In genomic region chr3:40761312-40761711, GRCm38 (mm10) we compare ENCODE assay signal across 33 mouse cellular contexts. TPM values are rescaled to one million over a fixed set of nuclear protein-coding genes. Genes with fewer than 3 reads are reported as not detected.
DNase-seq lines count a peak whose midpoint lies in the region; ATAC-seq and TF ChIP-seq lines count a peak whose summit lies in the region.
"Had no signal": no experiment of that assay in that cellular context is flagged by ENCODE, and none has a peak within 500 bp of the region (broad histone marks: within the 10 kb centered on the region; RNA-seq: fewer than 3 reads in every experiment).

No protein-coding gene starts in this region.

- no peaks in the 10 kb centered on the region; the same call in 1 of the 2 replicates for H3K36me3 ChIP-seq in lung, postnatal 0 days (ENCODE audit: insufficient read depth, low read length)
- H3K36me3 ChIP-seq in midbrain, embryonic 14.5 days (ENCODE audit: control insufficient read depth, insufficient read depth, low read length), result peaks cover 63% of the 10 kb centered on the region
- H3K36me3 ChIP-seq: limb, embryonic 10.5 days; limb, embryonic 15.5 days had no signal

- no peaks in the 10 kb centered on the region for H3K4me1 ChIP-seq in lung, postnatal 0 days (ENCODE audit: insufficient read depth, low read depth, low read length)
- no peaks in the 10 kb centered on the region for H3K4me1 ChIP-seq in midbrain, embryonic 14.5 days (ENCODE audit: control insufficient read depth, insufficient read depth, low read length)
- H3K4me1 ChIP-seq: heart, embryonic 12.5 days; limb, embryonic 10.5 days; limb, embryonic 15.5 days; liver, embryonic 13.5 days; midbrain, embryonic 13.5 days had no signal

- no peak overlapping the region for H3K4me3 ChIP-seq in lung, postnatal 0 days (ENCODE audit: low read depth, low read length)
- H3K4me3 ChIP-seq in midbrain, embryonic 14.5 days (replicated peaks; ENCODE audit: low read depth, low read length), result no peak overlapping the region
- H3K4me3 ChIP-seq: heart, embryonic 12.5 days; layer of hippocampus, adult 2 months; limb, embryonic 10.5 days; limb, embryonic 15.5 days; liver, embryonic 13.5 days; midbrain, embryonic 13.5 days had no signal

- no peak overlapping the region for H3K9ac ChIP-seq in lung, postnatal 0 days (replicated peaks; ENCODE audit: low read depth)
- no peak overlapping the region for H3K9ac ChIP-seq in midbrain, embryonic 14.5 days (replicated peaks; ENCODE audit: low read length)
- H3K9ac ChIP-seq: heart, embryonic 12.5 days; hindbrain, embryonic 14.5 days; limb, embryonic 15.5 days; liver, embryonic 13.5 days; midbrain, embryonic 13.5 days had no signal

- TF ChIP-seq EP300 in lung, postnatal 0 days (IDR thresholded peaks at IDR 0.05), result no peak

- no peak overlapping the region for H3K4me2 ChIP-seq in lung, postnatal 0 days (replicated peaks; ENCODE audit: low read depth, low read length)
- no peak overlapping the region for H3K4me2 ChIP-seq in midbrain, embryonic 14.5 days (ENCODE audit: low read length)
- H3K4me2 ChIP-seq: heart, embryonic 12.5 days; hindbrain, embryonic 14.5 days; limb, embryonic 15.5 days; liver, embryonic 13.5 days; midbrain, embryonic 13.5 days had no signal

- H3K9me3 ChIP-seq in lung, postnatal 0 days (ENCODE audit: low read length), result no peaks in the 10 kb centered on the region
- H3K9me3 ChIP-seq in midbrain, embryonic 14.5 days (ENCODE audit: control insufficient read depth, low read length), result no peaks in the 10 kb centered on the region
- H3K9me3 ChIP-seq: heart, embryonic 12.5 days; limb, embryonic 10.5 days; limb, embryonic 15.5 days; liver, embryonic 13.5 days; midbrain, embryonic 13.5 days had no signal

- 78% methylated on average over 2 of the region's 2 CpGs for WGBS in lung, postnatal 0 days
- 94% methylated on average over 2 of the region's 2 CpGs for WGBS in midbrain, embryonic 14.5 days

- no peaks in the 10 kb centered on the region for H3K27me3 ChIP-seq in lung, postnatal 0 days (replicated peaks; ENCODE audit: insufficient read depth, low read length)
- H3K27me3 ChIP-seq in midbrain, embryonic 14.5 days (ENCODE audit: control insufficient read depth, insufficient read depth, low read length), result no peaks in the 10 kb centered on the region
- H3K27me3 ChIP-seq: heart, embryonic 12.5 days; limb, embryonic 15.5 days; liver, embryonic 13.5 days; midbrain, embryonic 13.5 days had no signal

- DNase-seq in 3T3-L1 (ENCODE audit: low read depth, low spot score) (peak; percentile 93), NIH3T3 (ENCODE audit: low read depth) (peak; percentile 75)
- DNase-seq in CD4-positive, CD25-positive, alpha-beta regulatory T cell, adult 2 months (ENCODE audit: low read depth, low spot score), result peak; percentile 8
- DNase-seq in lung, postnatal 0 days (ENCODE audit: low spot score), result no peak
- DNase-seq in gastrocnemius, postnatal 36 days, result no peak
- DNase-seq in midbrain, embryonic 14.5 days, result no peak
- DNase-seq: adrenal gland, postnatal 25 days; cerebellum, adult 18-20 months; cerebellum, postnatal 10 days; gastrocnemius, postnatal 25 days; heart, adult 18-20 months; kidney, adult 18-20 months; kidney, postnatal 36 days; liver, embryonic 13.5 days; lung, adult 18-20 months; lung, postnatal 10 days; right cerebral cortex, adult 18-20 months; right cerebral cortex, postnatal 4 days; thymus, postnatal 4 days had no signal

- peak; percentile 39 for ATAC-seq in inflammation-experienced regulatory T-cells, adult 6 months
- ATAC-seq in lung, postnatal 0 days, result no peak
- no peak for ATAC-seq in midbrain, embryonic 14.5 days (ENCODE audit: low FRiP score, low TSS enrichment)
- ATAC-seq: forebrain, embryonic 14.5 days; midbrain, embryonic 13.5 days had no signal

- H3K27ac ChIP-seq in lung, postnatal 0 days (ENCODE audit: low read length), result no peak overlapping the region
- no peak overlapping the region for H3K27ac ChIP-seq in midbrain, embryonic 14.5 days (replicated peaks; ENCODE audit: low read depth, low read length)
- H3K27ac ChIP-seq: hindbrain, embryonic 14.5 days; layer of hippocampus, adult 2 months; limb, embryonic 10.5 days; limb, embryonic 15.5 days; liver, embryonic 13.5 days; macrophage; midbrain, embryonic 13.5 days had no signal

- no peak for TF ChIP-seq CTCF in lung, postnatal 0 days (IDR thresholded peaks at IDR 0.05)

- intact Hi-C loops in gastrocnemius, postnatal 36 days (cut with DNase I), result no loop called here

RNA-seq across cellular contexts. Expression of gene Hspa4l, which starts 17.0 kb away (rescaled TPM):
- polyA plus RNA-seq in inflammation-experienced regulatory T-cells, adult 6 months (2017; shearing (Covaris generic)), result 10 to 100 TPM; 21.5 to 44.4 (median 25.4) TPM
- polyA plus RNA-seq in lung, postnatal 0 days (2015; fragmentation: Nextera tagmentation; extraction: Ambion mirVana), result 22.5 and 26.6 TPM in 2 replicates
- 1 to 10 TPM; 5.6 to 6.2 TPM for total RNA-seq in gastrocnemius, postnatal 36 days (2021)
- 40.1 and 53.1 TPM in 2 replicates for polyA plus RNA-seq in midbrain, embryonic 14.5 days (2014; fragmentation: Nextera tagmentation; extraction: Ambion mirVana)

RNA-seq across cellular contexts. Expression of gene Plk4, which starts 38.5 kb away (rescaled TPM):
- polyA plus RNA-seq in inflammation-experienced regulatory T-cells, adult 6 months (2017; shearing (Covaris generic)), result 10 to 100 TPM in 1 of 3 experiments, 1 to 10 TPM in 2; 4.8 to 19.8 (median 6.1) TPM
- polyA plus RNA-seq in lung, postnatal 0 days (2015; fragmentation: Nextera tagmentation; extraction: Ambion mirVana), result 8.9 and 9.2 TPM in 2 replicates
- total RNA-seq in gastrocnemius, postnatal 36 days (2021), result under 1 TPM; 0.54 to 0.71 TPM
- polyA plus RNA-seq in midbrain, embryonic 14.5 days (2014; fragmentation: Nextera tagmentation; extraction: Ambion mirVana), result 10.5 and 16.3 TPM in 2 replicates

RNA-seq across cellular contexts. Expression of gene Slc25a31, which starts 52.7 kb away (rescaled TPM):
- polyA plus RNA-seq in inflammation-experienced regulatory T-cells, adult 6 months (2017; shearing (Covaris generic)), result not detected
- polyA plus RNA-seq in lung, postnatal 0 days (2015; fragmentation: Nextera tagmentation; extraction: Ambion mirVana), result 0.08 and 0.12 TPM in 2 replicates
- total RNA-seq in gastrocnemius, postnatal 36 days (2021), result not detected
- 0.22 TPM in 1 of 2 replicates, not detected in the other for polyA plus RNA-seq in midbrain, embryonic 14.5 days (2014; fragmentation: Nextera tagmentation; extraction: Ambion mirVana)
- total RNA-seq: adrenal gland, adult 18-20 months; gastrocnemius, adult 18-20 months; gastrocnemius, postnatal 25 days; hematopoietic stem cell, adult 5-6 weeks; megakaryocyte-erythroid progenitor cell, adult 5-6 weeks; neutrophil, adult 5-6 weeks had no signal

Comparison
In these comparisons a context has a peak if more than half of its experiments do, and no peak if none do; other contexts are left out.
1. DNase-seq: peak in 3T3-L1 (single experiment), CD4-positive, CD25-positive, alpha-beta regulatory T cell, adult 2 months (single experiment) and NIH3T3 (single experiment); none in lung, postnatal 0 days (single experiment), gastrocnemius, postnatal 36 days (0 of 2) and midbrain, embryonic 14.5 days (single experiment).